Mouse (Mus musculus) hindbrain, embryonic 10.5 days (tissue): ENCODE data around the gene Tnpo1. TPM values are rescaled to one million over a fixed set of nuclear protein-coding genes. Genes with fewer than 3 reads are reported as not detected.

ENCODE experiments used
- DNase-seq: peaks from one replicate; pipeline ENCODE4 v3.0.0-alpha.2; 2017; ENCODE audit warnings: low spot score
- H3K27ac ChIP-seq: fragments of 300-500 bp; sonication (generic); 2 replicates; pipeline ENCODE4 v1.5.1; 2016; ENCODE audit warnings: mild to moderate bottlenecking, moderate library complexity
- H3K27me3 ChIP-seq: fragments of 300-500 bp; sonication (generic); 2 replicates; pipeline ENCODE4 v1.6.1; 2016; ENCODE audit warnings: mild to moderate bottlenecking; ENCODE audit not compliant: poor library complexity, insufficient read depth, severe bottlenecking
- H3K36me3 ChIP-seq: fragments of 300-500 bp; sonication (generic); 2 replicates; pipeline ENCODE4 v1.6.1; 2016; ENCODE audit warnings: mild to moderate bottlenecking, moderate library complexity
- H3K4me1 ChIP-seq: fragments of 300-500 bp; sonication (generic); replicated peaks from 2 replicates; pipeline ENCODE4 v1.6.1; 2016; ENCODE audit warnings: mild to moderate bottlenecking
- H3K4me3 ChIP-seq: fragments of 300-500 bp; sonication (generic); 2 replicates; pipeline ENCODE4 v1.5.1; 2016; ENCODE audit warnings: mild to moderate bottlenecking, moderate library complexity
- H3K9me3 ChIP-seq: fragments of 300-500 bp; sonication (generic); 2 replicates; pipeline ENCODE4 v1.6.1; 2016; ENCODE audit warnings: mild to moderate bottlenecking, moderate library complexity
- WGBS: fragments of 180-500 bp; shearing (Covaris S2); methylation state at CpG from one replicate; pipeline ENCODE4 v1.1.7; 2016; 5-methylcytosine and 5-hydroxymethylcytosine counted together
- polyA plus RNA-seq: library from polyadenylated mRNA; unstranded; fragments of >200 nt; fragmentation: Nextera tagmentation; extraction: Ambion mirVana; gene quantifications from 2 replicates; pipeline ENCODE4 v1.2.1, GENCODE M21; 2016

Gene Tnpo1
- 72.9 and 74.6 TPM in 2 replicates for polyA plus RNA-seq

DNA sequence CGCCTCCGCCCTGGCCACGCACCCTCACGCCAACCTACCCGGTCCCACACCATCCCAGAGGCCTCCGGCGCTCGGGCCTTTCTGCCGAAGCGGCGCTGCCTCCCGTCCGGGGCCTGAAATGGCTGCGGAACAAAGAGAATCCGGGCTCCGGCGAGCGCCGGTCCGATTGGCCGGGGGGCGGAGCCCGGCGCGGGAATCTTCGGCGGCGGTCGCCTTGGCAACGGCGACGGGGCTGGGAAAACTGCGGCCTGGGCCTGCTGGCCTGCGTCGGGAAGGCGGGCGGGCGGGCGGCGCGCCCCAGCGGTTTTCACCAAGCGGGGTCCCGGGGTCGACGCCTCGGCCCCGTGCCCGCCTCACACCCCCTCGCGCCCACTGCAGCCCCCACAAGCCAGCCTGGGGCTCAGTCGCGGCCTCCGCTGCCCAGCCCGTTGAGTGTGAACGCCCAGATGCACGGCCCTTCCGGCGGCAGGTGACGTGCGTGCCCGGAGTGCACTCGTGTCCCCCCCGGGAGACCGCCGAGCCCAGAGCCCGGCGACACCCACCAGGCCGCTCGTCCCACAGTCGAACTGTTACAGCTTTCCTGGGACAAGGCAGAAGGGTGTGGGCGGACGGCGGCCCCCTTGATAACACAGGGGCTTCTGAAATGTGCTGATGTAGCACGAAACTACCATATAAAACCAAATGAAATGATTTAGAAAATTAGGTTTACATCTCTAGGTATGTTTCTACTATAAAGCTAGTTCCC is at the start of gene Tnpo1:
TSS of gene Tnpo1 (minus strand) at position 172 of the 745 bp plus-strand sequence.
- Histone ChIP-seq H3K36me3 (peaks cover 31% of the 10 kb centered on the region), H3K4me3 (peak within 1 kb of the TSS; percentile 99), H3K4me1 (peaks cover 26% of the 10 kb centered on the region), H3K27me3 (no peaks in the 10 kb centered on the region), H3K9me3 (peaks cover 9% of the 10 kb centered on the region), H3K27ac (peak within 1 kb of the TSS; percentile 100)
- WGBS: under 1% methylated on average over 75 of the region's 75 CpGs
- peak; percentile 94 for DNase-seq

DNA sequence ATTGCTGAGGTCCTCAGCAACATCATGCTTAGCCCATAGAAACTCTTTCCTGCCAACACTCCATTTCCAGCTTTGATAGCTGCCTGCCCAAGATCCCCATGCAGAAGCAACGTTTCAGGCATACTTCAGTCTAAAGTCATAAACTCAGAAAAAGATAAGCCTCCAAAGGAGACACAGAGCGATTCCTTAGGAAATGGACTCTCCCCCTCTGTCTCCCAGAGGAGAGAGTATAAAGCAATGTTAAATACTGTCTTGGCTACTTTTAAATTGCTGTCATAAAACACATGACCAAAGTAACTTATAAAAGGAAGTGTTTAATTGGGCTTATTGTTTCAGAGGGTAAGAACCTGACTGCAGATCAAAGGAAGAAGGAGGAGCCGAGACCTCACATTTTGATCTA is 45.9 kb upstream of the Tnpo1 start:
- Histone ChIP-seq H3K27me3 (no peaks in the 10 kb centered on the region), H3K4me1 (no peaks in the 10 kb centered on the region), H3K9me3 (peaks cover 5% of the 10 kb centered on the region; the same call in 1 of the 2 replicates), H3K4me3 (no peak overlapping the region), H3K36me3 (no peaks in the 10 kb centered on the region), H3K27ac (no peak overlapping the region)
- WGBS: 90% methylated on average over 3 of the region's 3 CpGs
- DNase-seq: no peak

DNA sequence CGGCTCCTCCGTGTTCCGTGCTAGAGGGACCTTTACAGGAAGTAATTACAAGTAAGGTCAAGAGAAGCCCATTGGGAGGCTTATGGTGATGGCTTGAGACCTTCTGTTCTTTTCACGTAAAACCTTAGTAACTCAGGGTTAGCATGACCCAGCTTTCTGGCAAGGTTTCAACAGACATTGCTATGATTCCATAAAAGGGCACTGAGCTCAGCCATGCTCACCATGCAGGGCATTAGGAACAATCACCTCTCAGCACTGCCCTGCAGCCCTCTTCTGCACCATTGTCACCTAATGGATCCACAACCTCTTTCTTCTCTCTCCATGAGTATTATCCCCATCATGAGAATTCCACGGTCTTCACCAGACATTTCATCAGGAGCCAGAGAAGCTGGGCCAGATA is 45.5 kb upstream of the Tnpo1 start:
- H3K36me3 ChIP-seq: no peaks in the 10 kb centered on the region
- H3K4me3 ChIP-seq: no peak overlapping the region
- H3K27ac ChIP-seq: no peak overlapping the region
- no peaks in the 10 kb centered on the region for H3K27me3 ChIP-seq
- peaks cover 5% of the 10 kb centered on the region; the same call in 1 of the 2 replicates for H3K9me3 ChIP-seq
- 81% methylated on average over 5 of the region's 5 CpGs for WGBS
- no peaks in the 10 kb centered on the region for H3K4me1 ChIP-seq
- no peak for DNase-seq

GRCm38 (mm10) chr13:98968517-98968916 is 42.3 kb upstream of the Tnpo1 start:
- Histone ChIP-seq H3K27me3 (no peaks in the 10 kb centered on the region), H3K4me1 (0 out of 2 replicates have a peak, but pooled peaks cover 5% of the 10 kb centered on the region), H3K4me3 (no peak overlapping the region), H3K36me3 (no peaks in the 10 kb centered on the region), H3K27ac (no peak overlapping the region), H3K9me3 (no peaks in the 10 kb centered on the region)
- DNase-seq: no peak
- WGBS: 81% methylated on average over 4 of the region's 4 CpGs

DNA sequence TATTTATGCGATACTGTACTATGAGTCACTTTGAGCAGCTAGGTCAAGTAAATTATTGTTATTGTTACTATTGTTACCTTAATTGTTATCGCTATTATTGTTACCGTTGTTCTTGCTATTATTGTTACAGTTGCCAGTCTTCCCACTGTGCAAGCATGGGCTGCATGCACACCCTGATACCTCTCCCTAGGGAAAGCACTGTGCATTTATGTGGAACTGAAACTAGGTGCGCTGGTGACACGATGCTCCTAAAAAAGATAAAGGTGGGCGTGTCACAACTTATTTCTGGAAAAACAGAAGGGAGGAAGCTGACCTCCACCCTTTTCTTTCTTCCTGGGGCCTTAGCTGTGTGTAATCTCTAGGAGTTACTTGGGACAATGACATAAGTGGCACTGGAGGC is 41.8 kb upstream of the Tnpo1 start:
- Histone ChIP-seq H3K27me3 (no peaks in the 10 kb centered on the region), H3K4me1 (0 out of 2 replicates have a peak, but pooled peaks cover 5% of the 10 kb centered on the region), H3K36me3 (no peaks in the 10 kb centered on the region), H3K27ac (no peak overlapping the region), H3K4me3 (no peak overlapping the region), H3K9me3 (no peaks in the 10 kb centered on the region)
- DNase-seq: no peak
- WGBS: 88% methylated on average over 6 of the region's 6 CpGs

DNA sequence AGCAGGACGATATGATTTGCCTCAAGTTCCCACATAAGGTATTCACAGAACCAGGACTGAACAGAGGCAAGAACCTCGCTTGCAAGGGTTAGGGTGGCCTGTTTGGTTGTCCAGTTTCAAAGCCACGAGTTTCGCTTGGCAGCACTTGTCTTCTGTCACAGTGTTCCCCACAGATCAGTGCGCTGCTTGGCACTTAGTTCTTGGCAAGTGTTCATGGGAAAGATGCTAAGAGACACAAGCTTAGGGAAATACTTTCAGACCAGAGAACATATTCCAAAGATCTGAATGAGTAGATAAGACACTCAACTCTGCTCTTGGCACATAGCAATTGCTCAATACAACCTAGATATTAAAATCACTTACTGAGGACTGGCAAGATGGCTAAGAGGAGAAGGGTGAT is 40.4 kb upstream of the Tnpo1 start:
- H3K9me3 ChIP-seq: no peaks in the 10 kb centered on the region

GRCm38 (mm10) chr13:98963612-98964011 is 37.4 kb upstream of the Tnpo1 start:
- H3K4me3 ChIP-seq: no peak overlapping the region
- no peaks in the 10 kb centered on the region for H3K27me3 ChIP-seq
- no peaks in the 10 kb centered on the region for H3K9me3 ChIP-seq
- no peaks in the 10 kb centered on the region for H3K36me3 ChIP-seq
- 0 out of 2 replicates have a peak, but pooled peaks cover 5% of the 10 kb centered on the region for H3K4me1 ChIP-seq
- no peak for DNase-seq
- no peak overlapping the region for H3K27ac ChIP-seq
- 90% methylated on average over 1 of the region's 1 CpGs for WGBS

More for the DNA sequence above, 40.4 kb upstream of the Tnpo1 start:
- DNase-seq: no peak
- no peak overlapping the region for H3K4me3 ChIP-seq
- H3K36me3 ChIP-seq: no peaks in the 10 kb centered on the region
- 93% methylated on average over 5 of the region's 5 CpGs for WGBS
- no peak overlapping the region for H3K27ac ChIP-seq
- no peaks in the 10 kb centered on the region for H3K27me3 ChIP-seq
- 0 out of 2 replicates have a peak, but pooled peaks cover 5% of the 10 kb centered on the region for H3K4me1 ChIP-seq

DNA sequence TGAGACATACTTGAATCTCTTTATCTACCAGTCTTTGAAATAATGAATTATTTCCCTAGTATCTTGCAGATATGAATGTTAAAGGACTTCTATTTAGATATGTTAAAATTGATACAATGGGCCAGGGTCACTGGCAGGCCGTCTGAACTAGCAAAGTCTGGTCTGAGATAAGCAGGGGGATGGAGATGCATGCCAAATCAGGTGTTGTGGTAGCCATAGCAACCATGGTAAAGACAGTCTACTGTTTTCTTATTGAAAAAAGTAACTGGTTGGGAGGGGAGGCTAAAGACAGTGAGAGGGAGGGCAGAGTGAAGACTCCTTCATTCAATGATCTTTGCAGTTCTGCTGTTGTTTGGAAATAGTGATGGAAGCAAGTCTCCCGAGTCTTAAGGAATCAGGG is 32.0 kb upstream of the Tnpo1 start:
- 46% methylated on average over 2 of the region's 2 CpGs for WGBS
- DNase-seq: no peak

GRCm38 (mm10) chr13:98956209-98956608 is 30.0 kb upstream of the Tnpo1 start:
- no peaks in the 10 kb centered on the region for H3K36me3 ChIP-seq
- no peak overlapping the region for H3K27ac ChIP-seq
- no peak overlapping the region for H3K4me3 ChIP-seq
- DNase-seq: no peak
- WGBS: 91% methylated on average over 2 of the region's 2 CpGs
- no peaks in the 10 kb centered on the region for H3K9me3 ChIP-seq
- peaks cover 6% of the 10 kb centered on the region for H3K4me1 ChIP-seq
- H3K27me3 ChIP-seq: no peaks in the 10 kb centered on the region

More for the DNA sequence above, 32.0 kb upstream of the Tnpo1 start:
- Histone ChIP-seq H3K4me3 (no peak overlapping the region), H3K9me3 (no peaks in the 10 kb centered on the region), H3K27ac (no peak overlapping the region), H3K36me3 (no peaks in the 10 kb centered on the region), H3K27me3 (no peaks in the 10 kb centered on the region), H3K4me1 (peaks cover 6% of the 10 kb centered on the region)

GRCm38 (mm10) chr13:98955676-98956075 is 29.5 kb upstream of the Tnpo1 start:
- WGBS: 63% methylated on average over 6 of the region's 6 CpGs
- no peaks in the 10 kb centered on the region for H3K36me3 ChIP-seq
- no peak for DNase-seq

GRCm38 (mm10) chr13:98955226-98955625 is 29.0 kb upstream of the Tnpo1 start:
- H3K27ac ChIP-seq: no peak overlapping the region
- no peaks in the 10 kb centered on the region for H3K9me3 ChIP-seq
- no peak overlapping the region for H3K4me3 ChIP-seq
- DNase-seq: no peak
- H3K4me1 ChIP-seq: peaks cover 6% of the 10 kb centered on the region
- WGBS: 66% methylated on average over 5 of the region's 5 CpGs
- H3K27me3 ChIP-seq: no peaks in the 10 kb centered on the region
- H3K36me3 ChIP-seq: no peaks in the 10 kb centered on the region

More at GRCm38 (mm10) chr13:98955676-98956075, 29.5 kb upstream of the Tnpo1 start:
- Histone ChIP-seq H3K4me3 (no peak overlapping the region), H3K4me1 (peaks cover 6% of the 10 kb centered on the region), H3K27ac (no peak overlapping the region), H3K27me3 (no peaks in the 10 kb centered on the region), H3K9me3 (no peaks in the 10 kb centered on the region)

- Histone ChIP-seq H3K9me3 (no peaks in the 10 kb centered on the region), H3K27me3 (no peaks in the 10 kb centered on the region), H3K36me3 (no peaks in the 10 kb centered on the region), H3K27ac (no peak overlapping the region), H3K4me1 (peaks cover 6% of the 10 kb centered on the region), H3K4me3 (no peak overlapping the region)
- WGBS: 89% methylated on average over 5 of the region's 5 CpGs
- no peak for DNase-seq
These were observed 27.6 kb upstream of the Tnpo1 start for GRCm38 (mm10) chr13:98953830-98954229.

DNA sequence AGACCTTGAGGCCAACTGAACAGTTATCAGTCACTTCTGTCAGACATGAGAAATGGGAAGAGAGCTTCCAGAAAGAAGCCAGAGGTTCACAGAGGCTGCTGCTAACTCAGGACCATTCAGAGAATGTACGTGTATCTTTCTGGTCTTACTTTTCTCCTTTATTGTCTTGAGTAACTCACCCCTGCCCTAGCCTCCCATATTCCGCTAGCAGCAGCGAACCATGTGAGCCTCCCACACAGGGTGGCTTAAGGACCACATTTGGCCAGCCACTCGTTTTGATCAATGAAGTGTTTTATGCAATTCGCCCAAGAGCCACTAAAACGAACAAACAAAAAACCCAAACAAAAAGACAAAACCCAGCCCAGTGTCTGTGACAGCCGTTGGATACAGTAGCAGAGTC is 25.8 kb upstream of the Tnpo1 start:
- WGBS: 73% methylated on average over 7 of the region's 7 CpGs
- H3K27ac ChIP-seq: no peak overlapping the region
- peaks cover 10% of the 10 kb centered on the region for H3K4me1 ChIP-seq
- no peaks in the 10 kb centered on the region for H3K9me3 ChIP-seq
- no peak overlapping the region for H3K4me3 ChIP-seq
- H3K36me3 ChIP-seq: no peaks in the 10 kb centered on the region
- H3K27me3 ChIP-seq: no peaks in the 10 kb centered on the region
- no peak for DNase-seq
